Mouse (Mus musculus): ENCODE data around the gene Ptprn2. TPM values are rescaled to one million over a fixed set of nuclear protein-coding genes. Genes with fewer than 3 reads are reported as not detected.
A peak's percentile ranks its signal among the peaks of the same experiment; 100 is the strongest.

Ptprn2 gene
- total RNA-seq, 2 experiments from 2014 or later, result not detected

- no peak for ATAC-seq (replicated peaks; ENCODE audit: poor library complexity, severe bottlenecking)
Measured at GRCm38 (mm10) chr12:117269310-117269709, 783.8 kb downstream of the Ptprn2 start.

- no peak for ATAC-seq (replicated peaks; ENCODE audit: poor library complexity, severe bottlenecking)
Measured at GRCm38 (mm10) chr12:117270199-117270598, 784.7 kb downstream of the Ptprn2 start.

- no peak for ATAC-seq (replicated peaks; ENCODE audit: poor library complexity, severe bottlenecking)
Measured at GRCm38 (mm10) chr12:117273166-117273565, 787.6 kb downstream of the Ptprn2 start.

GRCm38 (mm10) chr12:117274576-117274975 lies 789.1 kb downstream of the Ptprn2 start:
- no peak for ATAC-seq (replicated peaks; ENCODE audit: poor library complexity, severe bottlenecking)

- no peak for ATAC-seq (replicated peaks; ENCODE audit: poor library complexity, severe bottlenecking)
Measured at GRCm38 (mm10) chr12:117280790-117281189, 795.3 kb downstream of the Ptprn2 start.

GRCm38 (mm10) chr12:117282659-117283058 lies 797.1 kb downstream of the Ptprn2 start:
- no peak for ATAC-seq (replicated peaks; ENCODE audit: poor library complexity, severe bottlenecking)

- no peak for ATAC-seq (replicated peaks; ENCODE audit: poor library complexity, severe bottlenecking)
Measured at GRCm38 (mm10) chr12:117287456-117287855, 801.9 kb downstream of the Ptprn2 start.

GRCm38 (mm10) chr12:117291943-117292342 lies 806.4 kb downstream of the Ptprn2 start:
- ATAC-seq (replicated peaks; ENCODE audit: poor library complexity, severe bottlenecking), result no peak

GRCm38 (mm10) chr12:117296792-117297191 lies 811.3 kb downstream of the Ptprn2 start:
- ATAC-seq (replicated peaks; ENCODE audit: poor library complexity, severe bottlenecking), result no peak

GRCm38 (mm10) chr12:117299084-117299483 lies 813.6 kb downstream of the Ptprn2 start:
- ATAC-seq (replicated peaks; ENCODE audit: poor library complexity, severe bottlenecking), result peak; percentile 17; the same call in 1 of the 2 replicates

GRCm38 (mm10) chr12:117304751-117305624 lies 819.5 kb downstream of the Ptprn2 start:
- no peak for ATAC-seq (replicated peaks; ENCODE audit: poor library complexity, severe bottlenecking)

GRCm38 (mm10) chr12:117305625-117306105 lies 820.1 kb downstream of the Ptprn2 start:
- ATAC-seq (replicated peaks; ENCODE audit: poor library complexity, severe bottlenecking), result no peak

- ATAC-seq (replicated peaks; ENCODE audit: poor library complexity, severe bottlenecking), result no peak
Measured at GRCm38 (mm10) chr12:117312079-117312478, 826.6 kb downstream of the Ptprn2 start.

- no peak for ATAC-seq (replicated peaks; ENCODE audit: poor library complexity, severe bottlenecking)
Measured at GRCm38 (mm10) chr12:117314987-117315386, 829.5 kb downstream of the Ptprn2 start.

- no peak for ATAC-seq (replicated peaks; ENCODE audit: poor library complexity, severe bottlenecking)
Measured at GRCm38 (mm10) chr12:117315661-117316060, 830.1 kb downstream of the Ptprn2 start.

GRCm38 (mm10) chr12:117318229-117318628 lies 832.7 kb downstream of the Ptprn2 start:
- peak; percentile 63 for ATAC-seq (replicated peaks; ENCODE audit: poor library complexity, severe bottlenecking)

GRCm38 (mm10) chr12:117323017-117323416 lies 837.5 kb downstream of the Ptprn2 start:
- ATAC-seq (replicated peaks; ENCODE audit: poor library complexity, severe bottlenecking), result no peak

Other genes with a start within 250 kb of the Ptprn2 start
- 5.0 and 6.9 TPM in 2 replicates for gene Wdr60, start 222.7 kb upstream of the Ptprn2 start, total RNA-seq (2014; fragmentation: Nextera tagmentation)
- gene Wdr60, start 222.7 kb upstream of the Ptprn2 start, total RNA-seq (2017), result 5.8 and 7.0 TPM in 2 replicates
- not detected in 2 replicates for gene Gm11027, start 210.3 kb upstream of the Ptprn2 start, total RNA-seq (2014; fragmentation: Nextera tagmentation)
- gene Gm11027, start 210.3 kb upstream of the Ptprn2 start, total RNA-seq (2017), result not detected in 2 replicates
- 29.1 and 32.8 TPM in 2 replicates for gene Esyt2, start 204.5 kb upstream of the Ptprn2 start, total RNA-seq (2014; fragmentation: Nextera tagmentation)
- 32.0 and 41.6 TPM in 2 replicates for gene Esyt2, start 204.5 kb upstream of the Ptprn2 start, total RNA-seq (2017)
- gene Ncapg2, start 80.3 kb upstream of the Ptprn2 start, total RNA-seq (2014; fragmentation: Nextera tagmentation), result 54.2 and 54.7 TPM in 2 replicates
- 113 and 123 TPM in 2 replicates for gene Ncapg2, start 80.3 kb upstream of the Ptprn2 start, total RNA-seq (2017)